Mouse (Mus musculus) gonadal fat pad, adult 2 months (tissue): ENCODE measurements around the gene Fxyd7. TPM values are rescaled to one million over a fixed set of nuclear protein-coding genes. Genes with fewer than 3 reads are reported as not detected.
A peak's percentile ranks its signal among the peaks of the same experiment; 100 is the strongest.

Source experiments
- DNase-seq: peaks from one replicate; pipeline ENCODE4 v3.0.0-alpha.2; 2012; ENCODE audit warnings: low read depth
- polyA plus RNA-seq: library from polyadenylated mRNA; depleted of rRNA; stranded (reverse); fragments of >200 nt; gene quantifications from 2 replicates; pipeline ENCODE4 v1.2.3, GENCODE M21; 2012

Gene Fxyd7
- polyA plus RNA-seq, 1 experiment = 5.0 TPM

GRCm38 (mm10) chr7:31052251-31052635 lies 976 bp upstream of the Fxyd7 start:
- DNase-seq = no peak

- no peak for DNase-seq
Measured at GRCm38 (mm10) chr7:31050921-31051320, 346 bp downstream of the Fxyd7 start.

GRCm38 (mm10) chr7:31050487-31050886 lies 780 bp downstream of the Fxyd7 start:
- no peak for DNase-seq

- no peak for DNase-seq
Measured at GRCm38 (mm10) chr7:31049846-31050281, 1.4 kb downstream of the Fxyd7 start.

- DNase-seq = no peak
Measured at GRCm38 (mm10) chr7:31049135-31049845, 2.0 kb downstream of the Fxyd7 start.

- no peak for DNase-seq
Measured at GRCm38 (mm10) chr7:31042431-31042910, 8.8 kb downstream of the Fxyd7 start, which contains the start of gene Fxyd5. Fxyd5 (minus strand) TSS chr7:31042481.

GRCm38 (mm10) chr7:31041662-31042315 lies 9.5 kb downstream of the Fxyd7 start:
- no peak for DNase-seq

GRCm38 (mm10) chr7:31041023-31041407 lies 10.3 kb downstream of the Fxyd7 start:
- no peak for DNase-seq

- DNase-seq = no peak
Measured at GRCm38 (mm10) chr7:31040281-31041022, 10.8 kb downstream of the Fxyd7 start.

- DNase-seq = no peak
Measured at GRCm38 (mm10) chr7:31039011-31039410, 12.3 kb downstream of the Fxyd7 start.

- no peak for DNase-seq
Measured at GRCm38 (mm10) chr7:31037675-31038074, 13.6 kb downstream of the Fxyd7 start.

GRCm38 (mm10) chr7:31036917-31037316 lies 14.3 kb downstream of the Fxyd7 start:
- DNase-seq = no peak

- DNase-seq = no peak
Measured at GRCm38 (mm10) chr7:31035291-31035690, 16.0 kb downstream of the Fxyd7 start.

- no peak for DNase-seq
Measured at GRCm38 (mm10) chr7:31034789-31035188, 16.5 kb downstream of the Fxyd7 start.

GRCm38 (mm10) chr7:31033409-31034165 lies 17.7 kb downstream of the Fxyd7 start:
- DNase-seq = no peak

- DNase-seq = no peak
Measured at GRCm38 (mm10) chr7:31031731-31032130, 19.5 kb downstream of the Fxyd7 start.

GRCm38 (mm10) chr7:31030717-31031116 lies 20.6 kb downstream of the Fxyd7 start:
- DNase-seq = no peak

GRCm38 (mm10) chr7:31028609-31029008 lies 22.7 kb downstream of the Fxyd7 start:
- no peak for DNase-seq

- peak; percentile 8 for DNase-seq
Measured at GRCm38 (mm10) chr7:31017104-31017901, 34.0 kb downstream of the Fxyd7 start.

- no peak for DNase-seq
Measured at GRCm38 (mm10) chr7:31012971-31013370, 38.3 kb downstream of the Fxyd7 start.

- DNase-seq = no peak
Measured at GRCm38 (mm10) chr7:31008889-31009288, 42.4 kb downstream of the Fxyd7 start.
